Mouse (Mus musculus): ENCODE data around the gene Gtdc1. TPM values are rescaled to one million over a fixed set of nuclear protein-coding genes. Genes with fewer than 3 reads are reported as not detected.

Gtdc1 gene
- total and polyA plus RNA-seq, 3 experiments, result 1.7 to 47.1 (median 28.7) TPM

DNA sequence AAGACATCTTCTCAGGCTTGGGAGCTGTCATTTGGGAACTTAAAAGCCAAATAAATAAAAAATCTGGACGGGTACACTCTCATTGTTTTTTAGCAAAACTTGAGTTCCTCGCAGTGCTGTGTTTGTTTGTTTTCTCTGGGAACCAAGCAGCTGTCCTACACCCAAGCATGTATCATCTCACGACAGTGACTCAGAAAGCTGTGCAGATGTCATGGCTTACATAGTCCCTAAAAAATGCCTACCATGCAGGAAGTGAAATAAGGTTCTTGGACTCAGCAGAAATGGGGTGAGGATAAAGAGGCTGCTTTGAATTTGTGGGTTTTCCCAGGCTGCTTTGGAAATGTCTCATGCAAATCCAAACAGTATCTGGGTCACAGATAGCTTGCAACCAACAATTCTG, 28.8 kb upstream of the Gtdc1 start:
- ATAC-seq (ENCODE audit: extremely low read depth, insufficient number of reproducible peaks, low FRiP score, poor library complexity, severe bottlenecking), result no peak
- TF ChIP-seq POLR2AphosphoS5 (IDR thresholded peaks at IDR 0.05; ENCODE audit: insufficient replicate concordance, low read depth, low read length) (no peak), TAL1 (conservative IDR thresholded peaks at IDR 0.05; ENCODE audit: low read depth, low read length) (no peak), CTCF (IDR thresholded peaks at IDR 0.05; ENCODE audit: low read depth, low read length) (no peak), GATA1 (IDR thresholded peaks at IDR 0.05; ENCODE audit: borderline replicate concordance, low read length) (no peak), GATA2 (IDR thresholded peaks at IDR 0.05; ENCODE audit: borderline replicate concordance, low read depth, low read length) (no peak)
- Histone ChIP-seq H3K4me3 (ENCODE audit: low read depth, low read length) (no peak overlapping the region), H3K4me1 (ENCODE audit: insufficient read depth, low read depth, low read length) (peaks cover 26% of the 10 kb centered on the region), H3K27me3 (ENCODE audit: insufficient read depth, low read length) (no peaks in the 10 kb centered on the region), H3K36me3 (replicated peaks) (no peaks in the 10 kb centered on the region), H3K9me3 (replicated peaks) (no peaks in the 10 kb centered on the region)
- DNase-seq (ENCODE audit: low spot score), result no peak

DNA sequence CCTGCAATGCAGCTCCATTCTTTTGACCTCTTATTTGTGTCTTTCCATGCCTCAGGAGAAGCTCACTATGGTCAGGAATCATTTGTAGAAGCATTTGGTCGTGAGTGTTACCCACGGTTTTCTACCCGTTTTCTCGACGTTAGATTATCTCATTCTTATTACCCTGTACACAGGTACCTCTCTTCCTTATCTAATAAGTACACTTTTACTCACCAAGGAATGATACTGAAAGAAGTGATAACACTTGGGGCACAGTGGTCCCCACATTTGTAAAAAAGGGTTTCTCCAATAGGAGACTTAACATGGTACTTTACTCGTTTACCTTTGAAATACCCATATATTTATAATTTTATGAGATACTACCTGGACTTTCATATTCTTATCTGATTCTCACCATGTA, 28.0 kb upstream of the Gtdc1 start:
- Histone ChIP-seq H3K4me3 (ENCODE audit: low read depth, low read length) (no peak overlapping the region), H3K9me3 (replicated peaks) (no peaks in the 10 kb centered on the region), H3K27me3 (ENCODE audit: insufficient read depth, low read length) (no peaks in the 10 kb centered on the region), H3K36me3 (replicated peaks) (no peaks in the 10 kb centered on the region), H3K4me1 (ENCODE audit: insufficient read depth, low read depth, low read length) (peaks cover 26% of the 10 kb centered on the region)
- no peak for ATAC-seq (ENCODE audit: extremely low read depth, insufficient number of reproducible peaks, low FRiP score, poor library complexity, severe bottlenecking)
- no peak for TF ChIP-seq TAL1 (conservative IDR thresholded peaks at IDR 0.05; ENCODE audit: low read depth, low read length)
- no peak for TF ChIP-seq GATA2 (IDR thresholded peaks at IDR 0.05; ENCODE audit: borderline replicate concordance, low read depth, low read length)
- no peak for DNase-seq (ENCODE audit: low spot score)

DNA sequence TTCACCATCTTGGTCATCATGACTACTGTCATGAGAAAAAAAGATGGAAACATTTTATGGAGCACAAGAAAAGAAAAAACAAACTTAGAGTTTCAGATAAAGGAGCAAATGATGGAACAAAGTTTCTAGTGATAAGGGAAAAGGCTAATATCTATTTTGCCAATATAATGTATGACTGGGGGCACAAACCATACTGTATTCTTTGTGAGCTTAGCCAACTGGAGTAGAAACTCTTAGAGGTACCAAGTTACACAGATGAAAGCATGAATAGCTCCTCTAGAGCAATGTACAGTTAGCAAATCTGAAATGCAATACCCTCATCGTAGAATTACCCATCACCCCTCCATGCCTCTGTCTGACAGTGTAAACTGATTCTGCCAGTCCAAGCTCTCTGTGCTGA, 26.7 kb upstream of the Gtdc1 start:
- H3K4me1 ChIP-seq (ENCODE audit: insufficient read depth, low read depth, low read length), result peaks cover 26% of the 10 kb centered on the region
- H3K9me3 ChIP-seq (replicated peaks), result no peaks in the 10 kb centered on the region
- H3K36me3 ChIP-seq (replicated peaks), result no peaks in the 10 kb centered on the region
- H3K4me3 ChIP-seq (ENCODE audit: low read depth, low read length), result no peak overlapping the region
- no peak for ATAC-seq (ENCODE audit: extremely low read depth, insufficient number of reproducible peaks, low FRiP score, poor library complexity, severe bottlenecking)
- DNase-seq (ENCODE audit: low spot score), result no peak
- TF ChIP-seq GATA1 (IDR thresholded peaks at IDR 0.05; ENCODE audit: borderline replicate concordance, low read length) (no peak), TAL1 (conservative IDR thresholded peaks at IDR 0.05; ENCODE audit: low read depth, low read length) (no peak), CTCF (IDR thresholded peaks at IDR 0.05; ENCODE audit: low read depth, low read length) (no peak), POLR2AphosphoS5 (IDR thresholded peaks at IDR 0.05; ENCODE audit: insufficient replicate concordance, low read depth, low read length) (no peak), GATA2 (IDR thresholded peaks at IDR 0.05; ENCODE audit: borderline replicate concordance, low read depth, low read length) (no peak)
- H3K27me3 ChIP-seq (ENCODE audit: insufficient read depth, low read length), result no peaks in the 10 kb centered on the region

DNA sequence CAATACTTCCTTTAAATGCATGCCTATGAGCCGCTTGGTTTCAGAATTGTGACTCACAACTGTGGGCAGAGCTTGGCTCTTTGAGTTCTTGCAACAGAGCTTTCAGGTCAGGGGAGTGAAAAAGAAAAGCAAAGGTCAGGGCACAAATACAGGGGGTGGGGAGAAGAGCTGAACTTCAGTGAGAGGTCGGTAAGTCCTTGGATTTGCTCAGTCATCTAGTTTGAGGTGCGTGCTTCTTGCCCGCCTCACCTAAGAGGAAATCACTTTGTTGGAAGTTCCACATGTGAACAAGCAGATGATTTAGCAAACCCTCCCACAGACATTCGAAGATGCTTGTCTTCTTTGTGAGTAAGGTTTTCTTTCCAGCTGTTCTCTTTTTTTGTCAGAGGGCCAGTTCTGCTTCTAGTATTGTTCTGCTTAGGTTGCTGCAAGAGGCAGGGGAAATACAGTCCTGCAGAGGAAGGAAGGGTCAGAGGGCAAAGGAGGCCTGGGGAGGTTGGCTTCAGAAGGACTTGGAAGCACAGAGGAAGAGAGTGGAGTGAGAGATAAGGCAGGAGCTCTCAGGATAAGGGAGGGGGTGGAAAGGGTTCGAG, 25.5 kb upstream of the Gtdc1 start:
- TF ChIP-seq POLR2AphosphoS5 (IDR thresholded peaks at IDR 0.05; ENCODE audit: insufficient replicate concordance, low read depth, low read length) (no peak), TAL1 (conservative IDR thresholded peaks at IDR 0.05; ENCODE audit: low read depth, low read length) (no peak), CTCF (IDR thresholded peaks at IDR 0.05; ENCODE audit: low read depth, low read length) (no peak), GATA2 (IDR thresholded peaks at IDR 0.05; ENCODE audit: borderline replicate concordance, low read depth, low read length) (no peak), GATA1 (IDR thresholded peaks at IDR 0.05; ENCODE audit: borderline replicate concordance, low read length) (no peak)
- peak; percentile 38; the same call in 1 of the 2 replicates for ATAC-seq (ENCODE audit: extremely low read depth, insufficient number of reproducible peaks, low FRiP score, poor library complexity, severe bottlenecking)
- H3K9me3 ChIP-seq (replicated peaks), result no peaks in the 10 kb centered on the region
- no peak for DNase-seq (ENCODE audit: low spot score)
- H3K36me3 ChIP-seq (replicated peaks), result no peaks in the 10 kb centered on the region
- no peaks in the 10 kb centered on the region for H3K27me3 ChIP-seq (ENCODE audit: insufficient read depth, low read length)
- H3K4me1 ChIP-seq (ENCODE audit: insufficient read depth, low read depth, low read length), result peaks cover 26% of the 10 kb centered on the region
- no peak overlapping the region for H3K4me3 ChIP-seq (ENCODE audit: low read depth, low read length)

DNA sequence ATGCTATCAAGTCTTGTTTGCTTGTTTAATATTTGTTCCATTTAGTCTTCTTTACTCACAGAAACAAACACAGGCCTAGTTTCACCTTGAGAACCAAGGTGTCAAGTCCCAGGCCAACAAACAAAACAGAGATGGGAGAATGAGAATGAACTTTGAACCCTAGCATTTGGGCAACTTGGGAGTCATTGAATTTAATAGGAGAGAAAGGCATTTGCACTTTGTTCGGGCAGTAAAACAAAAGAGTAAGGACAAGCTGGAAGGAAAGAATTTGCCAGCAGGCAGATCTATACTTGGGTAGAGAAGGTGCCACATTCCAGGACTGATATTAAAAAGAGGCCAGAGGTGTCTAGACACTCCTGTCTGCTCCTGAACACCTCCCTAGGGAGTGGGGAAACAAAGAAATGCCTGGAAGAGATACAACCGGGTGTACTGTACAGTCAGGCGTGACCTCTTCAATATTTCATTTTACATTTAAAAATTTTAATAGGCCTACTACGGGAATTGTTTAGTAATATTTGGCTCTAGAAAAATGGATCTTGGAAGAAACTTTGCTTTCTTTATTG, 24.3 kb upstream of the Gtdc1 start:
- H3K4me1 ChIP-seq (ENCODE audit: insufficient read depth, low read depth, low read length), result peaks cover 26% of the 10 kb centered on the region
- H3K27me3 ChIP-seq (ENCODE audit: insufficient read depth, low read length), result no peaks in the 10 kb centered on the region
- no peaks in the 10 kb centered on the region for H3K9me3 ChIP-seq (replicated peaks)
- no peak overlapping the region for H3K4me3 ChIP-seq (ENCODE audit: low read depth, low read length)
- TF ChIP-seq GATA1 (IDR thresholded peaks at IDR 0.05; ENCODE audit: borderline replicate concordance, low read length) (no peak), POLR2AphosphoS5 (IDR thresholded peaks at IDR 0.05; ENCODE audit: insufficient replicate concordance, low read depth, low read length) (no peak), CTCF (IDR thresholded peaks at IDR 0.05; ENCODE audit: low read depth, low read length) (no peak), TAL1 (conservative IDR thresholded peaks at IDR 0.05; ENCODE audit: low read depth, low read length) (no peak), GATA2 (IDR thresholded peaks at IDR 0.05; ENCODE audit: borderline replicate concordance, low read depth, low read length) (no peak)
- no peaks in the 10 kb centered on the region for H3K36me3 ChIP-seq (replicated peaks)
- DNase-seq (ENCODE audit: low spot score) (no peak), ATAC-seq (ENCODE audit: extremely low read depth, insufficient number of reproducible peaks, low FRiP score, poor library complexity, severe bottlenecking) (no peak)

DNA sequence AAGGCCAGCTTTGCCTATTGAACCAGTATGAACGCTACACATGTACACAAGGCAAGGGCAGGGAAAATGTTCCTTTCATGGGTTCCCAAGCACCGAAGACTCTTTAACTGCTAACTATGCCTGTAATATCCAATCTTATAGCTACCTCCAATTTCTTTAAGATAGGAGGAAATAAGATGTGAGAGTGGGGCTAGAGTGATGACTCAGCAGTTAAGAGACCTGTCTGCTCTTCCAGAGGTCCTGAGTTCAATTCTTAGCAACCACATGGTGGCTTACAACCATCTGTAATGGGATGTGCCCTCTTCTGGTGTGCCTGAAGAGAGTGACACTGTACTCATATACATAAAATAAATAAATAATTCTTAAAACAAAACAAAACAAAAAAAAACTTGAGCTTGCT, 17.2 kb upstream of the Gtdc1 start:
- ATAC-seq (ENCODE audit: extremely low read depth, insufficient number of reproducible peaks, low FRiP score, poor library complexity, severe bottlenecking) (no peak), DNase-seq (ENCODE audit: low spot score) (no peak)
- no peak for TF ChIP-seq TAL1 (conservative IDR thresholded peaks at IDR 0.05; ENCODE audit: low read depth, low read length)
- TF ChIP-seq GATA2 (IDR thresholded peaks at IDR 0.05; ENCODE audit: borderline replicate concordance, low read depth, low read length), result no peak
- no peak for TF ChIP-seq GATA1 (IDR thresholded peaks at IDR 0.05; ENCODE audit: borderline replicate concordance, low read length)
- no peak for TF ChIP-seq POLR2AphosphoS5 (IDR thresholded peaks at IDR 0.05; ENCODE audit: insufficient replicate concordance, low read depth, low read length)
- TF ChIP-seq CTCF (IDR thresholded peaks at IDR 0.05; ENCODE audit: low read depth, low read length), result no peak
- Histone ChIP-seq H3K27me3 (ENCODE audit: insufficient read depth, low read length) (no peaks in the 10 kb centered on the region), H3K9me3 (replicated peaks) (no peaks in the 10 kb centered on the region), H3K36me3 (replicated peaks) (no peaks in the 10 kb centered on the region), H3K4me1 (ENCODE audit: insufficient read depth, low read depth, low read length) (no peaks in the 10 kb centered on the region), H3K4me3 (ENCODE audit: low read depth, low read length) (no peak overlapping the region)

Data from G1E (cell line).